In genomic region chr11:97622440-97622839, GRCm38 (mm10) we compare ENCODE assay signal across 8 mouse cellular contexts. TPM values are rescaled to one million over a fixed set of nuclear protein-coding genes. Genes with fewer than 3 reads are reported as not detected.
DNase-seq lines count a peak whose midpoint lies in the region; ATAC-seq and TF ChIP-seq lines count a peak whose summit lies in the region.
"Had no signal": no experiment of that assay in that cellular context is flagged by ENCODE, and none has a peak within 500 bp of the region (broad histone marks: within the 10 kb centered on the region; RNA-seq: fewer than 3 reads in every experiment).

No protein-coding gene starts in this region.

- no peak for TF ChIP-seq EP300 in MEL (IDR thresholded peaks at IDR 0.05; ENCODE audit: low read depth in 1 of 2, low read length in 2 of 2)

- H3K9ac ChIP-seq in MEL (ENCODE audit: control insufficient read depth, low read depth, low read length, poor library complexity, severe bottlenecking), result no peak overlapping the region
- no peak overlapping the region for H3K9ac ChIP-seq in embryonic facial prominence, embryonic 11.5 days (replicated peaks; ENCODE audit: low read length)
- H3K9ac ChIP-seq: limb, embryonic 15.5 days had no signal

- WGBS in embryonic facial prominence, embryonic 11.5 days, result 2% methylated on average over 6 of the region's 6 CpGs

- intact Hi-C loops in heart, postnatal 36 days (cut with DNase I), result loop anchor here (1.0 kb wide), 3 partner anchors 91 to 146 kb away; no protein-coding TSS in a partner anchor

- no peaks in the 10 kb centered on the region for H3K9me3 ChIP-seq in MEL (replicated peaks; ENCODE audit: insufficient read depth, low read length)
- no peaks in the 10 kb centered on the region for H3K9me3 ChIP-seq in embryonic facial prominence, embryonic 11.5 days (replicated peaks; ENCODE audit: control insufficient read depth, low read length)
- H3K9me3 ChIP-seq: limb, embryonic 15.5 days had no signal

- no peak overlapping the region for H3K4me2 ChIP-seq in embryonic facial prominence, embryonic 11.5 days (ENCODE audit: low read depth, low read length)
- H3K4me2 ChIP-seq: limb, embryonic 15.5 days had no signal

- no peaks in the 10 kb centered on the region for H3K79me2 ChIP-seq in MEL (ENCODE audit: control insufficient read depth, insufficient read depth, low read length, poor library complexity)

- peak; percentile 94 to 99 (median 98) for TF ChIP-seq CTCF in MEL (IDR thresholded peaks at IDR 0.05 in 2 of 3, conservative IDR thresholded peaks at IDR 0.05 in 1 of 3; ENCODE audit: control insufficient read depth in 1 of 3, insufficient read depth in 1 of 3, low read depth in 2 of 3, low read length in 3 of 3, poor library complexity in 1 of 3, severe bottlenecking in 1 of 3)

- TF ChIP-seq RAD21 in MEL (IDR thresholded peaks at IDR 0.05; ENCODE audit: low read depth, low read length), result peak; percentile 99

- no peak for ATAC-seq in embryonic facial prominence, embryonic 11.5 days (replicated peaks; ENCODE audit: insufficient number of reproducible peaks, low FRiP score, low TSS enrichment, low read depth)

- H3K4me1 ChIP-seq in MEL (ENCODE audit: control insufficient read depth in 1 of 2, insufficient read depth in 2 of 2, low read length in 2 of 2), result peaks cover 0 to 6% of the 10 kb centered on the region in 2 experiments; a peak in 2 of 4 replicates
- H3K4me1 ChIP-seq in embryonic facial prominence, embryonic 11.5 days (ENCODE audit: control insufficient read depth, insufficient read depth, low read length), result peaks cover 8% of the 10 kb centered on the region

- peaks cover 0 to 3% of the 10 kb centered on the region in 2 experiments; a peak in 1 of 4 replicates for H3K36me3 ChIP-seq in MEL (ENCODE audit: control insufficient read depth in 1 of 2, insufficient read depth in 2 of 2, low read length in 2 of 2)
- H3K36me3 ChIP-seq in embryonic facial prominence, embryonic 11.5 days (replicated peaks; ENCODE audit: control insufficient read depth, insufficient read depth, low read depth, low read length), result no peaks in the 10 kb centered on the region
- H3K36me3 ChIP-seq: limb, embryonic 15.5 days had no signal

- no peak overlapping the region for H3K27ac ChIP-seq in MEL (ENCODE audit: control insufficient read depth, low read depth, low read length)
- H3K27ac ChIP-seq in embryonic facial prominence, embryonic 11.5 days (replicated peaks; ENCODE audit: low read depth, low read length), result no peak overlapping the region
- H3K27ac ChIP-seq: limb, embryonic 15.5 days had no signal

- no peak for TF ChIP-seq POLR2A in MEL (IDR thresholded peaks at IDR 0.05; ENCODE audit: control insufficient read depth in 1 of 2, insufficient read depth in 1 of 2, low read depth in 1 of 2, low read length in 2 of 2, poor library complexity in 1 of 2)

- DNase-seq in MEL (ENCODE audit: low read depth, low spot score), result peak; percentile 84
- peak; percentile 78 for DNase-seq in adrenal gland, postnatal 14 days
- DNase-seq in embryonic facial prominence, embryonic 11.5 days (ENCODE audit: low spot score), result peak; percentile 85
- peak; percentile 67 to 69 for DNase-seq in heart, postnatal 36 days
- peak; percentile 75 to 83 for DNase-seq in layer of hippocampus, postnatal 14 days (ENCODE audit: low spot score in 2 of 2)
- DNase-seq in mesoderm, embryonic 11.5 days (ENCODE audit: low read depth, low spot score), result peak; percentile 82
- DNase-seq in right cerebral cortex, postnatal 4 days, result peak; percentile 63

- H3K27me3 ChIP-seq in MEL (ENCODE audit: control insufficient read depth in 1 of 2, insufficient read depth in 2 of 2, low read length in 2 of 2), result no peaks in the 10 kb centered on the region; a peak in 1 of 4 replicates
- peaks cover 7% of the 10 kb centered on the region for H3K27me3 ChIP-seq in embryonic facial prominence, embryonic 11.5 days (ENCODE audit: control insufficient read depth, insufficient read depth, low read length)

- no peak overlapping the region for H3K4me3 ChIP-seq in MEL (ENCODE audit: control insufficient read depth in 1 of 2, insufficient read depth in 1 of 2, low read depth in 2 of 2, low read length in 2 of 2)
- H3K4me3 ChIP-seq in embryonic facial prominence, embryonic 11.5 days (ENCODE audit: low read depth, low read length), result no peak overlapping the region
- H3K4me3 ChIP-seq: limb, embryonic 15.5 days had no signal

TF ChIP-seq in MEL, 35 proteins besides CTCF, POLR2A, EP300 and RAD21:
- TF ChIP-seq POLR2AphosphoS2 (IDR thresholded peaks at IDR 0.05; ENCODE audit: low read length) (no peak), SIN3A (IDR thresholded peaks at IDR 0.05; ENCODE audit: low read length) (no peak), GATA1 (IDR thresholded peaks at IDR 0.05; ENCODE audit: low read depth, low read length) (no peak), MYC (IDR thresholded peaks at IDR 0.05; ENCODE audit: low read depth, low read length) (no peak), MAFK (IDR thresholded peaks at IDR 0.05; ENCODE audit: borderline replicate concordance, low read depth, low read length) (no peak), ELF1 (IDR thresholded peaks at IDR 0.05; ENCODE audit: low read depth, low read length) (no peak), RCOR1 (IDR thresholded peaks at IDR 0.05; ENCODE audit: low read depth, low read length) (no peak), CHD1 (IDR thresholded peaks at IDR 0.05; ENCODE audit: low read depth, low read length) (no peak), SMC3 (IDR thresholded peaks at IDR 0.05; ENCODE audit: low read depth, low read length) (peak; percentile 98), MYB (IDR thresholded peaks at IDR 0.05; ENCODE audit: low read depth, low read length) (no peak), POLR2AphosphoS5 (IDR thresholded peaks at IDR 0.05; ENCODE audit: borderline replicate concordance, low read depth, low read length) (no peak), ZC3H11A (IDR thresholded peaks at IDR 0.05; ENCODE audit: low read depth, low read length) (peak; percentile 92), NRF1 (IDR thresholded peaks at IDR 0.05; ENCODE audit: insufficient read depth, low read depth, low read length, poor library complexity, severe bottlenecking) (no peak), TBP (IDR thresholded peaks at IDR 0.05; ENCODE audit: low read depth, low read length) (peak; percentile 39; the same call in 1 of the 2 replicates), ZNF384 (IDR thresholded peaks at IDR 0.05; ENCODE audit: low read depth, low read length) (no peak), USF1 (IDR thresholded peaks at IDR 0.05; ENCODE audit: low read depth, low read length) (no peak), UBTF (IDR thresholded peaks at IDR 0.05; ENCODE audit: borderline replicate concordance, insufficient read depth, low read depth, low read length) (no peak)

RNA-seq across cellular contexts. Expression of gene Epop, which starts 7.1 kb away (rescaled TPM):
- not detected in 2 replicates for total RNA-seq in MEL (2012; rRNA removed)
- not detected for polyA plus RNA-seq in MEL (2012; ENCODE audit: insufficient read depth in 1 of 2, insufficient read length in 2 of 2, low read depth in 1 of 2, low replicate concordance in 2 of 2, missing spikeins in 1 of 2)
- total RNA-seq in adrenal gland, postnatal 14 days (2021), result 6.3 and 6.4 TPM in 2 replicates
- 9.0 and 9.7 TPM in 2 replicates for polyA plus RNA-seq in embryonic facial prominence, embryonic 11.5 days (2014; fragmentation: Nextera tagmentation; extraction: Ambion mirVana)
- total RNA-seq in heart, postnatal 36 days (2021), result 1 to 10 TPM in 1 of 2 experiments, under 1 TPM in 1; 0.95 to 2.4 TPM
- 10 to 100 TPM; 12.1 to 13.5 TPM for total RNA-seq in layer of hippocampus, postnatal 14 days (2021)

RNA-seq across cellular contexts. Expression of gene Mllt6, which starts 40.8 kb away (rescaled TPM):
- 15.1 and 17.2 TPM in 2 replicates for total RNA-seq in MEL (2012; rRNA removed)
- polyA plus RNA-seq in MEL (2012; ENCODE audit: insufficient read depth in 1 of 2, insufficient read length in 2 of 2, low read depth in 1 of 2, low replicate concordance in 2 of 2, missing spikeins in 1 of 2), result 10 to 100 TPM in 1 of 2 experiments, not detected in 1; 17.6 TPM
- 37.0 and 45.2 TPM in 2 replicates for total RNA-seq in adrenal gland, postnatal 14 days (2021)
- 3.7 and 3.9 TPM in 2 replicates for polyA plus RNA-seq in embryonic facial prominence, embryonic 11.5 days (2014; fragmentation: Nextera tagmentation; extraction: Ambion mirVana)
- total RNA-seq in heart, postnatal 36 days (2021), result 10 to 100 TPM; 67.0 to 68.8 TPM
- 10 to 100 TPM; 72.8 to 83.8 TPM for total RNA-seq in layer of hippocampus, postnatal 14 days (2021)

RNA-seq across cellular contexts. Expression of gene Srcin1, which starts 46.5 kb away (rescaled TPM):
- total RNA-seq in MEL (2012; rRNA removed), result 0.03 and 0.04 TPM in 2 replicates
- under 1 TPM in 1 of 2 experiments, not detected in 1; 0.10 TPM for polyA plus RNA-seq in MEL (2012; ENCODE audit: insufficient read depth in 1 of 2, insufficient read length in 2 of 2, low read depth in 1 of 2, low replicate concordance in 2 of 2, missing spikeins in 1 of 2)
- 9.2 and 10.1 TPM in 2 replicates for total RNA-seq in adrenal gland, postnatal 14 days (2021)
- polyA plus RNA-seq in embryonic facial prominence, embryonic 11.5 days (2014; fragmentation: Nextera tagmentation; extraction: Ambion mirVana), result 0.55 and 0.56 TPM in 2 replicates
- total RNA-seq in heart, postnatal 36 days (2021), result under 1 TPM; 0.08 to 0.16 TPM
- total RNA-seq in layer of hippocampus, postnatal 14 days (2021), result 100 to 1,000 TPM; 309 to 331 TPM

Comparison
In these comparisons a context has a peak if more than half of its experiments do, and no peak if none do; other contexts are left out.
1. RNA of gene Srcin1, which starts 46.5 kb away (total RNA-seq): 309 to 331 TPM in layer of hippocampus, postnatal 14 days; 9.2 to 10.1 TPM in adrenal gland, postnatal 14 days, 0.08 to 0.16 TPM in heart, postnatal 36 days and 0.03 to 0.04 TPM in MEL; every median in the first group is over 10 times any median in the second.
2. Peak in every context shown above with its lines, with median percentiles within 50 percentile points of each other: DNase-seq.